Mouse (Mus musculus) ES-E14 (cell line): ENCODE data around the gene Cldn5. TPM values are rescaled to one million over a fixed set of nuclear protein-coding genes. Genes with fewer than 3 reads are reported as not detected.

Source experiments
- DNase-seq: peaks from one replicate; pipeline ENCODE4 v3.0.0-alpha.2; 2013; ENCODE audit warnings: low read depth, low spot score
- H3K27ac ChIP-seq: 2 replicates; pipeline ENCODE4 v1.5.1; 2012; ENCODE audit warnings: low read depth, mild to moderate bottlenecking, low read length, moderate library complexity, mixed read lengths; ENCODE audit not compliant: poor library complexity, insufficient read depth, severe bottlenecking
- H3K36me3 ChIP-seq: 2 replicates; pipeline ENCODE4 v1.6.1; 2012; ENCODE audit warnings: mild to moderate bottlenecking, low read length, moderate library complexity, mixed read lengths; ENCODE audit not compliant: control insufficient read depth, poor library complexity, insufficient read depth, severe bottlenecking
- H3K4me1 ChIP-seq, 2 experiments: fragments of 150-350 bp in 1 of 2; sonication (generic) in 1 of 2; 2 replicates each; pipeline ENCODE4 v1.6.1; 2012; ENCODE audit warnings: low read length in 2 of 2, mild to moderate bottlenecking in 1 of 2, mixed read lengths in 1 of 2; ENCODE audit not compliant: control insufficient read depth in 2 of 2, insufficient read depth in 2 of 2, poor library complexity in 1 of 2
- H3K4me3 ChIP-seq, 2 experiments: fragments of 150-350 bp in 1 of 2; sonication (generic) in 1 of 2; 2 replicates each; pipeline ENCODE4 v1.5.1; 2012; ENCODE audit warnings: low read length in 2 of 2, low read depth in 1 of 2, mild to moderate bottlenecking in 1 of 2, mixed read lengths in 1 of 2; ENCODE audit not compliant: insufficient read depth in 1 of 2, poor library complexity in 1 of 2, severe bottlenecking in 1 of 2
- H3K9ac ChIP-seq: 2 replicates; pipeline ENCODE4 v1.6.1; 2012; ENCODE audit warnings: low read depth, mild to moderate bottlenecking, low read length, mixed read lengths; ENCODE audit not compliant: poor library complexity, insufficient read depth, severe bottlenecking
- H3K9me3 ChIP-seq: fragments of 150-350 bp; sonication (generic); 2 replicates; pipeline ENCODE4 v1.6.1; 2012; ENCODE audit warnings: low read depth, mild to moderate bottlenecking, low read length; ENCODE audit not compliant: control insufficient read depth, insufficient read depth
- CHD2 ChIP-seq: IDR thresholded peaks from 2 replicates; pipeline ENCODE4 v1.6.1; 2014; ENCODE audit warnings: mild to moderate bottlenecking, low read depth, low read length, inconsistent platforms
- HCFC1 ChIP-seq: IDR thresholded peaks from 2 replicates; pipeline ENCODE4 v1.6.1; 2012; ENCODE audit warnings: low read length, inconsistent platforms, borderline replicate concordance; ENCODE audit not compliant: insufficient read depth
- MAFK ChIP-seq: IDR thresholded peaks from 2 replicates; pipeline ENCODE4 v1.6.1; 2014; ENCODE audit warnings: mild to moderate bottlenecking, low read depth, low read length, inconsistent platforms; ENCODE audit not compliant: insufficient read depth
- ZC3H11A ChIP-seq: IDR thresholded peaks from 2 replicates; pipeline ENCODE4 v1.6.1; 2012; ENCODE audit warnings: low read depth, mild to moderate bottlenecking, inconsistent platforms, low read length, borderline replicate concordance
- ZNF384 ChIP-seq: IDR thresholded peaks from 2 replicates; pipeline ENCODE4 v1.6.1; 2012; ENCODE audit warnings: low read depth, low read length, inconsistent platforms
- in situ Hi-C, 2 experiments: fragments of 600-800 bp; cut with MboI; formaldehyde crosslinking; loops; one replicate each; pipeline ENCODE4 v1.15.1; 2025; ENCODE audit warnings: low sequenced_read_pairs in 2 of 2, inconsistent platforms in 1 of 2; ENCODE audit not compliant: unreplicated experiment in 2 of 2
- total RNA-seq: library from RNA; depleted of rRNA; stranded (reverse); fragments of 300-350 nt; gene quantifications from 2 replicates; pipeline ENCODE4 v1.2.3, GENCODE M21; 2012

Gene Cldn5
- total RNA-seq, 1 experiment = 2.5 TPM

- no peak for DNase-seq
- in situ Hi-C loops = no loop called here
Observed at GRCm38 (mm10) chr16:18773936-18774335, 2.7 kb upstream of the Cldn5 start.

GRCm38 (mm10) chr16:18775621-18776555, 759 bp upstream of the Cldn5 start:
- in situ Hi-C loops = no loop called here
- H3K9ac ChIP-seq = peak overlapping the region; percentile 27; the same call in 1 of the 2 replicates
- DNase-seq = no peak
- H3K4me3 ChIP-seq = peak overlapping the region; percentile 47 to 69
- H3K4me1 ChIP-seq = peaks cover 2 to 18% of the 10 kb centered on the region in 2 experiments; a peak in 2 of 4 replicates
- H3K27ac ChIP-seq = no peak overlapping the region
- H3K36me3 ChIP-seq = peaks cover 4% of the 10 kb centered on the region
- TF ChIP-seq CHD2 (no peak), MAFK (no peak), ZNF384 (no peak), ZC3H11A (no peak), HCFC1 (no peak)
- H3K9me3 ChIP-seq = no peaks in the 10 kb centered on the region

More at GRCm38 (mm10) chr16:18773936-18774335, 2.7 kb upstream of the Cldn5 start:
- TF ChIP-seq ZNF384 (no peak), HCFC1 (no peak), ZC3H11A (no peak), CHD2 (no peak), MAFK (no peak)
- Histone ChIP-seq H3K4me1 (peaks cover 4 to 21% of the 10 kb centered on the region in 2 experiments), H3K4me3 (no peak overlapping the region), H3K9ac (no peak overlapping the region), H3K36me3 (no peaks in the 10 kb centered on the region), H3K27ac (no peak overlapping the region), H3K9me3 (no peaks in the 10 kb centered on the region)

GRCm38 (mm10) chr16:18777101-18778080, 744 bp downstream of the Cldn5 start:
- Histone ChIP-seq H3K9ac (peak overlapping the region; percentile 51), H3K4me1 (peaks cover 2 to 18% of the 10 kb centered on the region in 2 experiments; a peak in 2 of 4 replicates), H3K27ac (no peak overlapping the region), H3K9me3 (no peaks in the 10 kb centered on the region), H3K4me3 (peak overlapping the region; percentile 68 to 69), H3K36me3 (peaks cover 13% of the 10 kb centered on the region)
- no peak for TF ChIP-seq HCFC1
- TF ChIP-seq ZNF384 = no peak
- TF ChIP-seq CHD2 = no peak
- no peak for TF ChIP-seq MAFK
- TF ChIP-seq ZC3H11A = no peak
- in situ Hi-C loops = no loop called here
- DNase-seq = no peak

- in situ Hi-C loops = no loop called here
- Histone ChIP-seq H3K4me3 (no peak overlapping the region), H3K9ac (no peak overlapping the region), H3K36me3 (peaks cover 15% of the 10 kb centered on the region), H3K9me3 (no peaks in the 10 kb centered on the region), H3K27ac (no peak overlapping the region), H3K4me1 (peaks cover 2 to 18% of the 10 kb centered on the region in 2 experiments; a peak in 2 of 4 replicates)
- DNase-seq = no peak
- no peak for TF ChIP-seq HCFC1
- no peak for TF ChIP-seq MAFK
- no peak for TF ChIP-seq ZC3H11A
- TF ChIP-seq ZNF384 = no peak
- TF ChIP-seq CHD2 = no peak
Observed at GRCm38 (mm10) chr16:18778461-18778860, 1.8 kb downstream of the Cldn5 start.
